14 mouse cellular contexts compared by ENCODE assay signal in the genomic region with DNA sequence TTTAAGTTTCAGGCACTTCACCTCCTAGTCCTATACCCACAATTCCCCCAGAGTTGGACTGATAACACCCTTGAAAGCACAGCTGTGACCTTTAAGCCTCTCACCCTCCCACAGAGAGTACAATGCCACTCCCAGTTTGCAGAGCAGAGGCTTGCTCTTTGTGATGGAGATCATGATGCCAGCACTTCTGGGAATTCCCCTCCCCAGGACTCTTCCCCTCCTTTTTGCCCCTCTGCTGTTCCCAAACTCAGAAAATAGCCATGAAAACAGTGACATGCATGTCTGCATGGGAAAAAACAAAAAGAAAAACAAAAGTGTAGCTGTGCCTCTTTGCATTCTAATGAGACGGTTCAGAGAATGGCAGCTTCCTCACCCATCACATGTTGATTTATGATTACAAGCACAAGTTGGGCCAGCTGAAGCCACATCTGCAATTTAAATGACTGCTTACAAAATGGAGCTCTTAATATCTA.
A peak's percentile ranks its signal among the peaks of the same experiment; 100 is the strongest.
DNase-seq lines count a peak whose midpoint lies in the region; ATAC-seq lines count a peak whose summit lies in the region.
"Had no signal": no experiment of that assay in that cellular context is flagged by ENCODE, and none has a peak within 500 bp of the region (broad histone marks: within the 10 kb centered on the region; RNA-seq: fewer than 3 reads in every experiment).

No protein-coding gene starts in this region.

- no peaks in the 10 kb centered on the region for H3K27me3 ChIP-seq in hindbrain, embryonic 10.5 days (ENCODE audit: insufficient read depth, poor library complexity, severe bottlenecking)
- no peaks in the 10 kb centered on the region for H3K27me3 ChIP-seq in hindbrain, embryonic 16.5 days (replicated peaks; ENCODE audit: control insufficient read depth, insufficient read depth, low read length)
- no peaks in the 10 kb centered on the region for H3K27me3 ChIP-seq in forebrain, embryonic 15.5 days
- no peaks in the 10 kb centered on the region for H3K27me3 ChIP-seq in midbrain, embryonic 16.5 days (ENCODE audit: control insufficient read depth, insufficient read depth, low read depth, low read length)
- H3K27me3 ChIP-seq in liver, embryonic 11.5 days (replicated peaks; ENCODE audit: control insufficient read depth, insufficient read depth, low read length): no peaks in the 10 kb centered on the region
- H3K27me3 ChIP-seq: heart, embryonic 15.5 days had no signal

- peaks cover 20% of the 10 kb centered on the region for H3K4me1 ChIP-seq in hindbrain, embryonic 10.5 days (replicated peaks)
- peaks cover 2% of the 10 kb centered on the region; the same call in 1 of the 2 replicates for H3K4me1 ChIP-seq in hindbrain, embryonic 16.5 days (ENCODE audit: control insufficient read depth, insufficient read depth, low read depth, low read length)
- peaks cover 13% of the 10 kb centered on the region; the same call in 1 of the 2 replicates for H3K4me1 ChIP-seq in forebrain, embryonic 15.5 days
- H3K4me1 ChIP-seq in midbrain, embryonic 16.5 days (ENCODE audit: control insufficient read depth, insufficient read depth, low read length): peaks cover 2% of the 10 kb centered on the region; the same call in 1 of the 2 replicates
- no peaks in the 10 kb centered on the region for H3K4me1 ChIP-seq in liver, embryonic 11.5 days (replicated peaks; ENCODE audit: control insufficient read depth, insufficient read depth, low read length)

- peak overlapping the region; percentile 71 for H3K27ac ChIP-seq in hindbrain, embryonic 10.5 days
- no peak overlapping the region for H3K27ac ChIP-seq in hindbrain, embryonic 16.5 days (ENCODE audit: low read depth, low read length)
- H3K27ac ChIP-seq in forebrain, embryonic 15.5 days (replicated peaks): peak overlapping the region; percentile 62
- no peak overlapping the region for H3K27ac ChIP-seq in midbrain, embryonic 16.5 days (ENCODE audit: low read length)
- no peak overlapping the region for H3K27ac ChIP-seq in liver, embryonic 11.5 days (ENCODE audit: low read depth, low read length)
- H3K27ac ChIP-seq: heart, embryonic 15.5 days had no signal

- H3K4me2 ChIP-seq in hindbrain, embryonic 16.5 days (ENCODE audit: low read length): no peak overlapping the region
- no peak overlapping the region for H3K4me2 ChIP-seq in forebrain, embryonic 15.5 days (replicated peaks)
- no peak overlapping the region for H3K4me2 ChIP-seq in midbrain, embryonic 16.5 days (ENCODE audit: low read length)
- H3K4me2 ChIP-seq in liver, embryonic 11.5 days: no peak overlapping the region
- H3K4me2 ChIP-seq: heart, embryonic 15.5 days had no signal

- H3K9ac ChIP-seq in hindbrain, embryonic 16.5 days (ENCODE audit: low read depth, low read length): no peak overlapping the region
- no peak overlapping the region for H3K9ac ChIP-seq in forebrain, embryonic 15.5 days (replicated peaks)
- H3K9ac ChIP-seq in midbrain, embryonic 16.5 days (ENCODE audit: low read depth, low read length): no peak overlapping the region
- no peak overlapping the region for H3K9ac ChIP-seq in liver, embryonic 11.5 days (ENCODE audit: low read depth, low read length)
- H3K9ac ChIP-seq: heart, embryonic 15.5 days had no signal

- WGBS in hindbrain, embryonic 10.5 days: 20% methylated on average over 1 of the region's 1 CpGs
- WGBS in hindbrain, embryonic 16.5 days: 8% methylated on average over 1 of the region's 1 CpGs
- 32% methylated on average over 1 of the region's 1 CpGs for WGBS in forebrain, embryonic 15.5 days
- WGBS in midbrain, embryonic 16.5 days: 14% methylated on average over 1 of the region's 1 CpGs
- WGBS in liver, embryonic 11.5 days: 62% methylated on average over 1 of the region's 1 CpGs

- no peaks in the 10 kb centered on the region for H3K9me3 ChIP-seq in hindbrain, embryonic 10.5 days
- 0 out of 2 replicates have a peak, but pooled peaks cover 2% of the 10 kb centered on the region for H3K9me3 ChIP-seq in hindbrain, embryonic 16.5 days (ENCODE audit: control insufficient read depth, low read length)
- H3K9me3 ChIP-seq in forebrain, embryonic 15.5 days: no peaks in the 10 kb centered on the region
- H3K9me3 ChIP-seq in midbrain, embryonic 16.5 days (replicated peaks; ENCODE audit: control insufficient read depth, low read length, poor library complexity, severe bottlenecking): no peaks in the 10 kb centered on the region
- no peaks in the 10 kb centered on the region for H3K9me3 ChIP-seq in liver, embryonic 11.5 days (ENCODE audit: control insufficient read depth, low read length)
- H3K9me3 ChIP-seq: heart, embryonic 15.5 days had no signal

- no peak for ATAC-seq in hindbrain, embryonic 16.5 days
- peak; percentile 89 for ATAC-seq in forebrain, embryonic 15.5 days (replicated peaks)
- ATAC-seq in midbrain, embryonic 16.5 days: 0 out of 2 replicates have a peak, but pooled peaks have one; percentile 45
- ATAC-seq in liver, embryonic 11.5 days (replicated peaks; ENCODE audit: low FRiP score): no peak

- DNase-seq in hindbrain, embryonic 10.5 days (ENCODE audit: low spot score): peak; percentile 74
- DNase-seq in ZHBTc4 (ENCODE audit: low read depth, low spot score): peak; percentile 93
- DNase-seq in gastrocnemius, postnatal 25 days: no peak
- no peak for DNase-seq in right cerebral cortex, postnatal 36 days (ENCODE audit: low spot score in 2 of 2)
- no peak for DNase-seq in liver, embryonic 11.5 days (ENCODE audit: low spot score)
- DNase-seq: adrenal gland, adult 2 months; kidney, adult 11 months; lung, postnatal 10 days; right cerebral cortex, postnatal 25 days had no signal

- H3K36me3 ChIP-seq in hindbrain, embryonic 10.5 days: no peaks in the 10 kb centered on the region
- no peaks in the 10 kb centered on the region for H3K36me3 ChIP-seq in hindbrain, embryonic 16.5 days (ENCODE audit: control insufficient read depth, insufficient read depth, low read length)
- H3K36me3 ChIP-seq in forebrain, embryonic 15.5 days: no peaks in the 10 kb centered on the region
- H3K36me3 ChIP-seq in midbrain, embryonic 16.5 days (ENCODE audit: control insufficient read depth, insufficient read depth, low read length): no peaks in the 10 kb centered on the region
- H3K36me3 ChIP-seq in liver, embryonic 11.5 days (ENCODE audit: control insufficient read depth, insufficient read depth, low read length): no peaks in the 10 kb centered on the region
- H3K36me3 ChIP-seq: heart, embryonic 15.5 days had no signal

- no peak overlapping the region for H3K4me3 ChIP-seq in hindbrain, embryonic 10.5 days
- H3K4me3 ChIP-seq in hindbrain, embryonic 16.5 days (ENCODE audit: low read length): no peak overlapping the region
- no peak overlapping the region for H3K4me3 ChIP-seq in forebrain, embryonic 15.5 days
- H3K4me3 ChIP-seq in midbrain, embryonic 16.5 days (ENCODE audit: low read depth, low read length): no peak overlapping the region
- H3K4me3 ChIP-seq in liver, embryonic 11.5 days (ENCODE audit: low read depth, low read length): no peak overlapping the region
- H3K4me3 ChIP-seq: heart, embryonic 15.5 days; myocyte had no signal

Comparison
In these comparisons a context has a peak if more than half of its experiments do, and no peak if none do; other contexts are left out.
1. H3K27ac ChIP-seq: peak in hindbrain, embryonic 10.5 days (single experiment) and forebrain, embryonic 15.5 days (single experiment); none in hindbrain, embryonic 16.5 days (single experiment), midbrain, embryonic 16.5 days (single experiment) and liver, embryonic 11.5 days (single experiment).
2. DNase-seq: peak in hindbrain, embryonic 10.5 days (single experiment) and ZHBTc4 (single experiment); none in gastrocnemius, postnatal 25 days (single experiment), right cerebral cortex, postnatal 36 days (0 of 2) and liver, embryonic 11.5 days (single experiment).
3. ATAC-seq: peak in forebrain, embryonic 15.5 days (single experiment) and midbrain, embryonic 16.5 days (single experiment); none in hindbrain, embryonic 16.5 days (single experiment) and liver, embryonic 11.5 days (single experiment).